Mouse (Mus musculus) forebrain, embryonic 13.5 days (tissue): ENCODE measurements around the gene Ms4a3. TPM values are rescaled to one million over a fixed set of nuclear protein-coding genes. Genes with fewer than 3 reads are reported as not detected.

Experiments
- ATAC-seq: fragments of 200-750 bp; cut with Nextera tagmentation; 2 replicates; pipeline ENCODE4 v1.8.0; 2017
- H3K27ac ChIP-seq: fragments of 300-500 bp; sonication (generic); 2 replicates; pipeline ENCODE4 v1.5.1; 2015; ENCODE audit warnings: inconsistent platforms, mild to moderate bottlenecking, moderate library complexity
- H3K27me3 ChIP-seq: fragments of 300-500 bp; sonication (generic); 2 replicates; pipeline ENCODE4 v1.6.1; 2015; ENCODE audit warnings: mild to moderate bottlenecking, inconsistent platforms
- H3K36me3 ChIP-seq: fragments of 300-500 bp; sonication (generic); 2 replicates; pipeline ENCODE4 v1.6.1; 2015; ENCODE audit warnings: mild to moderate bottlenecking, inconsistent platforms; ENCODE audit not compliant: poor library complexity, severe bottlenecking
- H3K4me1 ChIP-seq: fragments of 300-500 bp; sonication (generic); 2 replicates; pipeline ENCODE4 v1.6.1; 2015; ENCODE audit warnings: inconsistent platforms
- H3K4me2 ChIP-seq: fragments of 300-500 bp; sonication (generic); 2 replicates; pipeline ENCODE4 v1.6.1; 2015; ENCODE audit warnings: inconsistent platforms, mild to moderate bottlenecking, moderate library complexity
- H3K4me3 ChIP-seq: fragments of 300-500 bp; sonication (generic); 2 replicates; pipeline ENCODE4 v1.5.1; 2015; ENCODE audit warnings: mild to moderate bottlenecking, inconsistent platforms
- H3K9ac ChIP-seq: fragments of 300-500 bp; sonication (generic); 2 replicates; pipeline ENCODE4 v1.6.1; 2015; ENCODE audit warnings: mild to moderate bottlenecking, inconsistent platforms
- H3K9me3 ChIP-seq: fragments of 300-500 bp; sonication (generic); replicated peaks from 2 replicates; pipeline ENCODE4 v1.6.1; 2016; ENCODE audit warnings: inconsistent platforms
- WGBS: fragments of 180-500 bp; shearing (Covaris S2); methylation state at CpG from one replicate; pipeline ENCODE4 v1.1.7; 2015; 5-methylcytosine and 5-hydroxymethylcytosine counted together
- polyA plus RNA-seq: library from polyadenylated mRNA; unstranded; fragments of >200 nt; fragmentation: Nextera tagmentation; extraction: Ambion mirVana; gene quantifications from 2 replicates; pipeline ENCODE4 v1.2.1, GENCODE M21; 2015

Ms4a3 gene
- polyA plus RNA-seq = not detected in 2 replicates

DNA sequence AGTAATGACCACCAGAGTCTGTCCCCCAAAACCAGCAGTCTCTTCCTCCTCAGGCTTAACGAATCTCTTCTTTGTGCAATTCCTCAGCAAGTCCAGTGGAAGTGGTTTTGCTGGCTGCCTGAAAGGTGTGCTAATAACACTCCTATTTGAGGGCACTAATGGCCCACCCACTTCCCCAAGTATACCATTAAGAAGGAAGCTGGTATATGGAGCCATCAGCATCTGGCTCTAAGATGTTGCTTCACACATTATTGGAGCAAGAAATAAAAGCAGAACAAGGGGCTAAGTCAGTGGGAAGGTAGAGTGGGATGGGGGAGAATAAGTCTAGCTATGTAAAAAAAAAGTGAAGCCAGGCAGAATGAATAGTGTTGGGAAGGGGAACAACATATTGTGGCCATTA is at the start of gene Ms4a3:
Gene Ms4a3, minus strand, starts transcription at position 120 of the 400 bp plus-strand sequence.
- 71% methylated on average over 1 of the region's 1 CpGs for WGBS
- Histone ChIP-seq H3K27me3 (no peaks in the 10 kb centered on the region), H3K9ac (no peak within 1 kb of the TSS), H3K9me3 (no peaks in the 10 kb centered on the region), H3K4me3 (no peak within 1 kb of the TSS), H3K4me1 (no peaks in the 10 kb centered on the region), H3K36me3 (no peaks in the 10 kb centered on the region), H3K27ac (no peak within 1 kb of the TSS), H3K4me2 (no peak within 1 kb of the TSS)
- no peak for ATAC-seq

DNA sequence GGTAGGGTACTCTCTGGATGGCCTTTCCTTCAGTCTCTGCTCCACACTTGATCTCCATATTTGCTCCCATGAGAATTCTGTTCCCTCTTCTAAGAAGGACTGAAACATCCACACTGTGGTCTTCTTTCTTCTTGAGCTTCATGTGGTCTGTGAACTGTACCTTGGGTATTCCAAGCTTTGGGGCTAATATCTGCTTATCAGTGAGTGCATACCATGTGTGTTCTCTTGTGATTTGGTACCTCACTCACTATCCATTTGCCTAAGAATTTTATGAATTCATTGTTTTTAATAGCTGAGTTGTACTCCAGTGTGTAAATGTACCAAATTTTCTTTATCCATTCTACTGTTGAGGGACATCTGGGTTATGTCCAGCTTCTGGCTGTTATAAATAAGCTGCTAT is 20.9 kb upstream of the Ms4a3 start:
- Histone ChIP-seq H3K27ac (no peak overlapping the region), H3K4me3 (no peak overlapping the region), H3K4me2 (no peak overlapping the region), H3K4me1 (no peaks in the 10 kb centered on the region), H3K9ac (no peak overlapping the region), H3K27me3 (no peaks in the 10 kb centered on the region), H3K9me3 (no peaks in the 10 kb centered on the region), H3K36me3 (no peaks in the 10 kb centered on the region)
- ATAC-seq = no peak

DNA sequence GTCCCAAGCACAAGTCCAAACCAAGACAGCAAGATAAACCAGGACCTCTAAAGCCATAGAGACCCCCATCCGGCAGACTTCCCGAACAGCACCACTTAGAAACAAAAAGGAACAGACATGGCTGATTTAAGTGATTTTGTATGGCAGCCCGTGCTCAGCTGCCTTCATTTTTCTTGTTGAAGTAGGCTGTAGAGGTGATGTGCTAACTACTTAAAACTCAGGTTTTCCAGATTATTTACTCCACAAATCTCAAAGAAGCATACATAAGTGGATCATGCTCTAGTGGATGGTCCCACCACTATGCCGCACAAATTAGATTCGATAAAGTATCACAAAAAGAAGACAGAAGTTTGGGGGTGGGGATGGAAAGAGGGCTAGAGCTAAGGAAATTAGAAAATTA is 19.8 kb upstream of the Ms4a3 start, which contains the start of gene Oosp2:
Gene Oosp2, minus strand, starts transcription at position 101 of the 400 bp plus-strand sequence.
- no peaks in the 10 kb centered on the region for H3K9me3 ChIP-seq
- H3K4me3 ChIP-seq = no peak within 1 kb of the TSS
- H3K27ac ChIP-seq = no peak within 1 kb of the TSS
- H3K27me3 ChIP-seq = no peaks in the 10 kb centered on the region
- ATAC-seq = no peak
- no peaks in the 10 kb centered on the region for H3K4me1 ChIP-seq
- 92% methylated on average over 5 of the region's 5 CpGs for WGBS
- H3K4me2 ChIP-seq = no peak within 1 kb of the TSS
- H3K9ac ChIP-seq = no peak within 1 kb of the TSS
- no peaks in the 10 kb centered on the region for H3K36me3 ChIP-seq

DNA sequence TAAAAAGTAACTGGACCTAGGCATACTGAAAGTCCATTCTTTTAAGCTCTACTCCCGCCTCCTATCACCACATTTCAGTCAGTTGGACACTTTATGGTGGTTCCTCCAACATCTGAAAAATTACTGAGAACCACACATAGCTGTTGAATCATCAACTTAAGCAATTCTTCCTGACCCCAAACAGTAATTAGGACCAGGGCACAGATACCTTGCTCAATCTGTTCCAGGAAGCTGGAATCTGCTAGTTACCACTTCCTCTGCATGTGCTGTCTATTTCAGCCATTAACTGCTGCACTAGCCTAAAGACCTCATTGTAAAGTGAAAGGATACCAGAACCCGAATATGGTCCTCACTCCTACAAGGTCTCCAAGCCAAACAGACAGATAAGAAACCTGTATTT is 18.5 kb upstream of the Ms4a3 start:
- no peak for ATAC-seq
- 75% methylated on average over 2 of the region's 2 CpGs for WGBS
- no peak overlapping the region for H3K4me3 ChIP-seq
- H3K9me3 ChIP-seq = no peaks in the 10 kb centered on the region
- no peak overlapping the region for H3K9ac ChIP-seq
- no peaks in the 10 kb centered on the region for H3K36me3 ChIP-seq
- H3K27ac ChIP-seq = no peak overlapping the region
- no peaks in the 10 kb centered on the region for H3K27me3 ChIP-seq
- H3K4me2 ChIP-seq = no peak overlapping the region
- H3K4me1 ChIP-seq = no peaks in the 10 kb centered on the region

DNA sequence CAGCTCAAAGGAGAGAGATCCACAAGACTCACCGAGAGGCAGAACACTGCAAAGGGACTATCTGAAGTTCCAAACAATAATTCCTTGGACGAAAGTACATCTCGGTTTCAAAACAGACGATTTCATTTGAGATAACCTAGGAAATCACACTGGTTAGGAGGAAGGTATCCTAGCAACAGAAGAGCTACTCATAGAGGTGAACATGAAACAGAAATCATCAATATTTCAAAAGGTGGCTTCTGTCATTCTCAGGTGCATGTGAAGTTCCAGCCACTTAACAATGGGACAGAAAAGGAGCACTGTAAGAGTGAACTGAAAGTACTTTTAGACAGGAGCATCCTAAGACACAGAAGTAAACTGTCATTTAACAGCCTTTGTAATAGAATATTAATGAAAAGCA is 8.9 kb upstream of the Ms4a3 start:
- no peak overlapping the region for H3K4me3 ChIP-seq
- ATAC-seq = no peak
- no peak overlapping the region for H3K9ac ChIP-seq
- no peaks in the 10 kb centered on the region for H3K4me1 ChIP-seq
- no peak overlapping the region for H3K27ac ChIP-seq
- H3K27me3 ChIP-seq = no peaks in the 10 kb centered on the region
- WGBS = 86% methylated on average over 4 of the region's 4 CpGs
- H3K9me3 ChIP-seq = no peaks in the 10 kb centered on the region
- no peak overlapping the region for H3K4me2 ChIP-seq
- H3K36me3 ChIP-seq = no peaks in the 10 kb centered on the region

DNA sequence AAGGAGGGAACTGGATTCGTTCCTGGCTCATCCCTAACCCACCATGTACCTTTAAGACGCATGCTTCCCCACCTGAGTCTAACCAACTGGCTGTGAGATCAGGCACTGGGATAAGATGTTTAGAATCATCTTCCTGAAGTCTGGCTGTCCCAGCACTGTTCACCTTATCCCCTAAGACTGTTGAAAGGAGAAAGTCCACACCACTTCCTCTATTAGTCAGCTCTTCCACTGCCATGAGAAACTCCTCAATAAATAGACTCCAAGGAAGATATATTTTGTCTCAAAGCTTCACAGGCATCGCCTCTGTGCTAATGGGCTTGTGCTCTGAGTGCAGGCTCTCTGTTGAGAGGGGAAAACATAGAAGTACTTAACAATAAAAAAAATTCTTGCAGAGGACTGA is 5.5 kb upstream of the Ms4a3 start:
- no peaks in the 10 kb centered on the region for H3K27me3 ChIP-seq
- H3K9ac ChIP-seq = no peak overlapping the region
- no peaks in the 10 kb centered on the region for H3K4me1 ChIP-seq
- H3K4me2 ChIP-seq = no peak overlapping the region
- no peak for ATAC-seq
- H3K9me3 ChIP-seq = no peaks in the 10 kb centered on the region
- H3K27ac ChIP-seq = no peak overlapping the region
- 77% methylated on average over 3 of the region's 3 CpGs for WGBS
- H3K4me3 ChIP-seq = no peak overlapping the region
- no peaks in the 10 kb centered on the region for H3K36me3 ChIP-seq

DNA sequence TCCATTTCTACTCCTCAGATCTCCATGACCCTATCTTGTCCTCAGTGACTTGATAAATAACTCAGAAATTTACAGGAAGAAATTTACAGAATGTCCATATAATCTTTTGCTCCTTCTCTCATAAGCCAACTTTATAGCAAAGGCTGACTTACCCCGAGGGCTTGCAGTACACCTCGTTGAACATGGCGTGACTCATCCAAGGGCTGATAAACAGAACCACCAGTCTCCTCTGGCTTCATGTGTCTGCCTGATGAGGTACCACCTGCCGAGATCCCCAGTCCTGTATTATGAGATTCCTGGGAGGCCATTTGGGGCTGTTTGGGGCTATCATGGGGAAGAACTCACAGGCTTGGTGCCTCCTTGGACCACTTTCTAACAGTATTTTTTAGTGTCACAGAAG is 1.6 kb downstream of the Ms4a3 start:
- Histone ChIP-seq H3K4me3 (no peak overlapping the region), H3K9me3 (no peaks in the 10 kb centered on the region), H3K27me3 (no peaks in the 10 kb centered on the region), H3K27ac (no peak overlapping the region), H3K4me1 (no peaks in the 10 kb centered on the region), H3K4me2 (no peak overlapping the region), H3K9ac (no peak overlapping the region), H3K36me3 (no peaks in the 10 kb centered on the region)
- no peak for ATAC-seq
- 84% methylated on average over 4 of the region's 4 CpGs for WGBS

DNA sequence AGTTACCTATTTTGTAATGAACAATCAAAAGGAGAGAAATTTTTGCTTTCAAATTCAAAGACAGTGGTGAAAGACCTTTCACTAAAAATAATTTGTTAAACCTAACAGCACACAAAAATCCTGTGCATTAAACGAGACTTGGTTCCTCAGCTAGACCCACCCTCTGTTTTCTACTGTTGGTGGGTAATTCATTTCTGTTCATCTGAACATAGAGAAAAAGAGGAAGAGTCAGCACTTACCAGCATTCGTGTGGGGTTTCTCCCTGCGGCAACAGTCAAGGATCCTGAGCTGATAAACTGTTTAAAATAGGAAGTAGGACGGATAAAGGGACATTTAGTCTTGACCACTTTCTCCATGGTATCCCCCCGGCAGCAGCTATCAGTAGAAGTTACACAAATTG is 5.1 kb downstream of the Ms4a3 start:
- no peak overlapping the region for H3K4me3 ChIP-seq
- ATAC-seq = no peak
- no peaks in the 10 kb centered on the region for H3K4me1 ChIP-seq
- no peaks in the 10 kb centered on the region for H3K36me3 ChIP-seq
- H3K27me3 ChIP-seq = no peaks in the 10 kb centered on the region
- no peaks in the 10 kb centered on the region for H3K9me3 ChIP-seq
- H3K27ac ChIP-seq = no peak overlapping the region
- H3K4me2 ChIP-seq = no peak overlapping the region
- H3K9ac ChIP-seq = no peak overlapping the region
- WGBS = 85% methylated on average over 5 of the region's 5 CpGs

DNA sequence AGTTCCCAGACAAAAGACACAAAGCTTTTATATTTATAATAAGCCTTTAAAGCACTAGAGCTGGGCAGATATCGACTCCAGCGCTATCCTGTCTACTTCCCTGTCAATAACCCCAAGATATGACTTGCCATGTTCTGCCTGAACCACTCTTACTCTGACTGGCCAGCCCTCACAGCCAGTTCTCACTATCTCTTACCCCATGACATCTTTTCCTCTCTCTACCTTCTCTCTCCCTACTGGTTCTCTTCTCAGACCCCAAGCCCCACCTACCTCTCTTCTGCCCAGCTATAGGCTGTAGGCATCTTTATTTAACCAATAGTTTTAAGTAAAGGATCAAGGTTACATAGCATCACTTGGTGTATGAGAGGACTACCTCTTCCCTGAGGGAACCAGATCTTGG is 6.3 kb downstream of the Ms4a3 start:
- Histone ChIP-seq H3K4me3 (no peak overlapping the region), H3K27me3 (no peaks in the 10 kb centered on the region), H3K4me1 (no peaks in the 10 kb centered on the region), H3K36me3 (no peaks in the 10 kb centered on the region), H3K9me3 (no peaks in the 10 kb centered on the region), H3K9ac (no peak overlapping the region), H3K27ac (no peak overlapping the region), H3K4me2 (no peak overlapping the region)
- no peak for ATAC-seq
- WGBS = 83% methylated on average over 2 of the region's 2 CpGs

DNA sequence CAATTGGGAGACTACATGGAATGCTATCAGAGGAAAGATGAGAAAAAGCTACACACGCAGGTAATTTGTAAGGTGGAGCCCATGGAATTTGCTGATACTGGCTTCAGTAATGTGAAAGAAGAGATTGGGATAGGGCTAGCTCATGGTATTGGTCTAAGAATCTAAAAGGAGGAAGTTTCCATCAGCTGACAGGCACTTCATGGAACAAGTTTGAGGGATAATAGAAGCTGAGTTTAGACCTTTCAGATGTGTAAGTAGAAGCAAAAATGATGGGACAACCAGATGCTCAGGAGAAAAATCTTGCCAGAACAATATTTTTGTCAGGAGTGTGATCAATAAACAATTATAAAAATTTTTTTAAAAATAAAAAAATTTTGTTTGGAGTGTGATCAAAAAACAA is 6.9 kb downstream of the Ms4a3 start:
- Histone ChIP-seq H3K27ac (no peak overlapping the region), H3K9me3 (no peaks in the 10 kb centered on the region), H3K27me3 (no peaks in the 10 kb centered on the region), H3K4me3 (no peak overlapping the region), H3K4me2 (no peak overlapping the region), H3K4me1 (no peaks in the 10 kb centered on the region), H3K36me3 (no peaks in the 10 kb centered on the region), H3K9ac (no peak overlapping the region)
- WGBS = 85% methylated on average over 1 of the region's 1 CpGs
- no peak for ATAC-seq

DNA sequence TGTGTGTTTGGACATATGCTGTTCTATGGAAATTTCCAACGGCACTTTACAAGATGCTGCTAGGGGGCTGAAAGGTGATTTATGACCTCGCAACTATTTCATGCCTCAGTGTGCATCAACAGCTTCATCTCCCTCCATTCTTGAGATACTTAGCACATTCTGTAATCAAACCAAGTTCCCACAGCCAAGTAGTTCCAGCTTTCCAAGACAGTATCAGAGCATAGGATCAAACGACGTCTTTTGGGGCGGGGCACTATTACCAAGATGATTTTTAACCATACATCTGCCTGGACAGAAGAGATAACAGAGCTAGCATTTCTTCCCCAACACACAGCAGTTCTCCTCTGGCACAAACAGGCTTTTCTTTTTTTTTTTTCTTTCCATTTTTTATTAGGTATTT is 15.4 kb downstream of the Ms4a3 start:
- no peaks in the 10 kb centered on the region for H3K27me3 ChIP-seq
- no peaks in the 10 kb centered on the region for H3K9me3 ChIP-seq
- H3K4me3 ChIP-seq = no peak overlapping the region
- WGBS = 81% methylated on average over 5 of the region's 5 CpGs
- no peaks in the 10 kb centered on the region for H3K36me3 ChIP-seq
- H3K9ac ChIP-seq = no peak overlapping the region
- H3K27ac ChIP-seq = no peak overlapping the region
- H3K4me2 ChIP-seq = no peak overlapping the region
- no peaks in the 10 kb centered on the region for H3K4me1 ChIP-seq
- ATAC-seq = no peak

DNA sequence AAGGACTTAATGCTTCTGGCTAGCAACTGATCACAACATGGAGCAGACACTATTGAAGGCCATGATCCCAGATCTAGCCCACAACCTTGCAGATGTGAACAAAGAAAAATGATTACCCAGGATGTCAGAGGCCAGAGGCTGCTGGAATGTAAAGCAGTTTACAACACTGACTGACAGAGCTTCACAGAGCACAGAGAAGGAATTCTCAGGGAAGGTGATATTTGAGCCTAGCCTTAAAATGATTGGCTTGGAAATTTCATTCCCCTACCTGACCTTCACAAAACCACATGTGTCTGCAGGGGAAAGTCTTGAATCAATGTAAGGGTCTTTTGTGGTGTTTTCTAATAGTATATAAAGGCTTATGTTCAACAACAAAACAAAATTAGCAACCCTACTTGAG is 15.9 kb downstream of the Ms4a3 start:
- no peaks in the 10 kb centered on the region for H3K36me3 ChIP-seq
- H3K27me3 ChIP-seq = no peaks in the 10 kb centered on the region
- no peaks in the 10 kb centered on the region for H3K4me1 ChIP-seq
- no peak for ATAC-seq
- no peaks in the 10 kb centered on the region for H3K9me3 ChIP-seq
- no peak overlapping the region for H3K4me2 ChIP-seq
- no peak overlapping the region for H3K27ac ChIP-seq
- H3K4me3 ChIP-seq = no peak overlapping the region
- H3K9ac ChIP-seq = no peak overlapping the region

DNA sequence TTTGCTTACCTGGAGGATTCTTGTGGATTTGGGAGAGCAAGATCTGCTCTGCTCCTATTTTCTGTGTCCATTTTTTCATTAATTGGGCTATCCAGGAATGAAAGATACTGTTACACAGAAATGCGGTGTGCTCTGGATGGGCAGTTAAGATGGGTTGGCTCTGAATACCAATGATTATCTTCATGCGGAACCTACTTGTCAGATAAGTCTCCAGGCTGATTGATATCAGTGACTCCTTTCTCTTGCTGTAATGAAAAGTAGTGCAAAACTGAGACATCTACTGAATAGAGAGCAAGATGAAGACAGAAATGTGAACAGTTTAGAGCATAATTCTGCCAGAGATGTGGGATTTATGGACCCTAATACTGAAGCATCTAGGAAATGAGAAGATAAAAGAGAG is 17.1 kb downstream of the Ms4a3 start, which contains the start of gene Ms4a2:
Gene Ms4a2, minus strand, starts transcription at position 169 of the 400 bp plus-strand sequence.
- Histone ChIP-seq H3K27me3 (no peaks in the 10 kb centered on the region), H3K4me2 (no peak within 1 kb of the TSS), H3K4me3 (no peak within 1 kb of the TSS), H3K27ac (no peak within 1 kb of the TSS), H3K9me3 (no peaks in the 10 kb centered on the region), H3K4me1 (no peaks in the 10 kb centered on the region), H3K9ac (no peak within 1 kb of the TSS), H3K36me3 (no peaks in the 10 kb centered on the region)
- ATAC-seq = no peak
- 92% methylated on average over 2 of the region's 2 CpGs for WGBS
